Mouse (Mus musculus): ENCODE data around the gene Gm27029.

DNA sequence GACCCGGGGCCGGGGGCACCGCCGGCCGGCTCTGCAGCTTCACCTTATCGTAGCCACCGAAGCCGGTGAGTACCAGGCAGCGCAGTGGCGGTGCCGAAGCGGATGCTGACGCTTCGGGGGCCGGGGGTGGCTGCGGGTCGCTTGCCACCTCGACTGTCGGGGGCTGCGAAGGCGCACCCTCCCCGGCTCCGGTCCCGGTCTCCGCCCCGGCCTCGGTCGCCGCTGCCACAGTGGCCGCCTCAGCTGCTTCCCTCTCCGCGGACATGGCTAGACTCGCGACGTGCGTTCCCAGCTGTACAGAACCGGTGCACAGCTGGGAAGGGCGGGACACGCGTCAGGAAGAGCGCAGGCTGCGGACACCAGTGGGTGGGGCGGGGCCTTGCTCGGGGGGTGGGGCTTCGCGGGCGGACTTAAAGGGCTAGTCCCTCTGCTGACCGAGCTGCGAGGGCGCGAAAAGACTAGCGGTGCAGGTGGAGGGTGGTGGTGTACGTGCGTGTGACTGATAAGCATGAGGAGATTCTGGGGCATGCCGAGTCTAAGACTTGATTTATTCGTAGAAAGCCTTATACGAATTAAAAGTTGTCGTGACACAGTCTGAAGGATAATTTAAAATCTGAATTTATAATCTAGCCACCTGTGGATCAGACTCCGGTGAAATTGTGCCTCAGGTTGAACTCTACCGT is 41.4 kb upstream of the Gm27029 start, which contains the start of gene Vat1:
- no peak for TF ChIP-seq EP300 (IDR thresholded peaks at IDR 0.05; ENCODE audit: low read depth)
- TF ChIP-seq CTCF (IDR thresholded peaks at IDR 0.05; ENCODE audit: low read depth) = no peak
